Mouse (Mus musculus) testis, adult 2 months (tissue): Measurements from ENCODE around the gene Zfp354a. TPM values are rescaled to one million over a fixed set of nuclear protein-coding genes. Genes with fewer than 3 reads are reported as not detected.
"Not testable (repeated sequence)": the region's sequence is repeated elsewhere in the genome, so short reads cannot be mapped to it uniquely, and the experiment has no call there.

Experiments
- H3K27ac ChIP-seq: fragments of 200-500 bp; 2 replicates; pipeline ENCODE4 v1.5.1; 2012; ENCODE audit warnings: low read depth, low read length; ENCODE audit not compliant: control insufficient read depth, insufficient read depth
- H3K27me3 ChIP-seq: fragments of 200-500 bp; 2 replicates; pipeline ENCODE4 v1.6.1; 2012; ENCODE audit warnings: mild to moderate bottlenecking, low read length, moderate library complexity; ENCODE audit not compliant: control insufficient read depth, insufficient read depth
- H3K36me3 ChIP-seq: fragments of 200-500 bp; 2 replicates; pipeline ENCODE4 v1.6.1; 2012; ENCODE audit warnings: mild to moderate bottlenecking, low read length; ENCODE audit not compliant: control insufficient read depth, insufficient read depth
- H3K4me1 ChIP-seq: fragments of 200-500 bp; 2 replicates; pipeline ENCODE4 v1.6.1; 2012; ENCODE audit warnings: low read length; ENCODE audit not compliant: control insufficient read depth, insufficient read depth
- H3K4me3 ChIP-seq: fragments of 200-500 bp; 2 replicates; pipeline ENCODE4 v1.5.1; 2012; ENCODE audit warnings: low read depth, mild to moderate bottlenecking, low read length, moderate library complexity, mixed read lengths; ENCODE audit not compliant: control insufficient read depth
- CTCF ChIP-seq: fragments of 200-500 bp; IDR thresholded peaks from 2 replicates; pipeline ENCODE4 v1.5.1; 2012; ENCODE audit warnings: low read depth, mild to moderate bottlenecking, inconsistent platforms, low read length, moderate library complexity; ENCODE audit not compliant: control insufficient read depth, insufficient read depth, insufficient replicate concordance
- POLR2A ChIP-seq: fragments of 200-500 bp; IDR thresholded peaks from 2 replicates; pipeline ENCODE4 v1.6.1; 2012; ENCODE audit warnings: low read depth, mild to moderate bottlenecking, inconsistent platforms, low read length, moderate library complexity; ENCODE audit not compliant: control insufficient read depth
- polyA plus RNA-seq: library from polyadenylated mRNA; depleted of rRNA; stranded (reverse); fragments of >200 nt; gene quantifications from 2 replicates; pipeline ENCODE4 v1.2.3, GENCODE M21; 2012; rRNA removed

Gene Zfp354a
- 0.54 and 1.2 TPM in 2 replicates for polyA plus RNA-seq

DNA sequence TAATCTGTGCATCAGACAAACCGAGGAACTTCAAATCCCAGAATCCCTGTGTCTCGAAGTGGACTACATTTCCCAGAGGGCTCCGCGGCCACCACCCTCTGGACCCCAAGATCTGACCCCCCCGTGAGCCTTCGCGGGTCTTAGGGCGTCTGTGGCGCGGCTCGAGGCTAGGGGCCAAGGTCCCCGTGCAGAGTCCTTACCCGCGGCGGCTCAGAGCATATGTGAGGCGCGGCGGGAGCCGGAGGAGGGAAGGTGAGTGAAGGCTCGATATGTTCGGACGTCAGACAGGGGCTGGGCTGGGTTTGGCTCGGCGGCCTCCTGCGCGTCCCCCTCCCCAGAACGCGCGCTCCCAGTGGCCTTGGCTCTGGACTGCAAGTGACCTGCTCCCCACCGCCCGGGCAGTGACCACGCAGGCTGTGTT, at the start of gene Zfp354a:
Gene Zfp354a (plus strand): TSS at position 107 of the 421 bp plus-strand sequence.
- H3K27ac ChIP-seq: peak within 1 kb of the TSS; percentile 66; the same call in 1 of the 2 replicates
- no peak for TF ChIP-seq POLR2A
- TF ChIP-seq CTCF: no peak
- peak within 1 kb of the TSS; percentile 94 for H3K4me3 ChIP-seq
- H3K36me3 ChIP-seq: no peaks in the 10 kb centered on the region
- no peaks in the 10 kb centered on the region for H3K27me3 ChIP-seq
- H3K4me1 ChIP-seq: peaks cover 19% of the 10 kb centered on the region

DNA sequence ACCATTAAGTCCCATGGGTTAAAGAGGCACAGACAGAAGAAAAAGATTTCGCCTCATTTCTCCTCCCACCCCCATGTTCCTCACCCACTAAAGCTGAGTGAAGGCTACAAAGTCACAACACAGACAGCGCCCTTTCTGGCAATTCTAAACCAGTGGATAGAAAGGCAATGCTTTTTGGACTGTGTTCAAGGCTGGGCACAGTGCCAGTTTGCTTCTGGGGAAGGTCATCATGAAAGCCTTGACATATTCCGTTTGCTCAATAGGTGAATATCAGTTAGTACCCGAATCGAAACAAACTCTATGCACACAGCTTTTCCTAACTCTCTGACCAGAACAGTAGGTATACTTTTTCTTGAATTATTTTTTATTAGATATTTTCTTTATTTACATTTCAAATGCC, 47.2 kb upstream of the Zfp354a start:
- Histone ChIP-seq H3K4me1 (no peaks in the 10 kb centered on the region), H3K27me3 (no peaks in the 10 kb centered on the region), H3K36me3 (no peaks in the 10 kb centered on the region), H3K4me3 (no peak overlapping the region), H3K27ac (no peak overlapping the region)
- no peak for TF ChIP-seq POLR2A
- no peak for TF ChIP-seq CTCF

- Histone ChIP-seq H3K27ac (no peak within 1 kb of the TSS), H3K4me3 (no peak within 1 kb of the TSS)
Measured at GRCm38 (mm10) chr11:51013936-51014335, 45.1 kb upstream of the Zfp354a start, which contains the start of gene Olfr54. Gene Olfr54, plus strand, starts transcription at chr11:51014236.

GRCm38 (mm10) chr11:51016341-51016740, 42.7 kb upstream of the Zfp354a start:
- Histone ChIP-seq H3K36me3 (no peaks in the 10 kb centered on the region), H3K4me1 (no peaks in the 10 kb centered on the region), H3K27ac (no peak overlapping the region), H3K27me3 (no peaks in the 10 kb centered on the region), H3K4me3 (no peak overlapping the region)
- TF ChIP-seq CTCF: no peak
- no peak for TF ChIP-seq POLR2A

More at GRCm38 (mm10) chr11:51013936-51014335, 45.1 kb upstream of the Zfp354a start, which contains the start of gene Olfr54:
- no peaks in the 10 kb centered on the region for H3K36me3 ChIP-seq
- TF ChIP-seq POLR2A: no peak
- no peak for TF ChIP-seq CTCF
- no peaks in the 10 kb centered on the region for H3K4me1 ChIP-seq
- H3K27me3 ChIP-seq: no peaks in the 10 kb centered on the region

- not testable (repeated sequence) for H3K27ac ChIP-seq, H3K4me1 ChIP-seq, H3K36me3 ChIP-seq, H3K27me3 ChIP-seq, H3K4me3 ChIP-seq
Measured at GRCm38 (mm10) chr11:51026811-51027210, 32.2 kb upstream of the Zfp354a start.

GRCm38 (mm10) chr11:51029381-51029780, 29.7 kb upstream of the Zfp354a start:
- not testable (repeated sequence) for H3K27ac ChIP-seq

DNA sequence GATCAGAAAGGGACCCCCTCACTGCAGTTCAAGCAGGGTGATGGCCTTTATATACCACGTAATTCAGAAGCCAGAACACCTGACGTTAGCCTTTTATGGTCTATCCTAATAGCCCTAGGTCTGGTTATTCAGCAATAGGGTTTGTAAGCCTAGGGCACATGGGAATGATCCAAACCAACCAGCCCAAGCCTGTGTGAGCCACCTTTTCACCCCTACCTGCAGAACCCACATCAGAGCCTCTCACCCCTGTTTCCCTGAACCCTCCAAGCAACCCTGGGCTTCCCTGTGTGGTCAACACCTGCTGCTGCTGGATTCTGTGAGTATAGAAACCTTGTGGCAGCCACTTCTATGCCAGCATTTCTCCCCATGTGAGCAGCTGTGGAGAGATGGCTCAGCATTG, 28.8 kb upstream of the Zfp354a start:
- Histone ChIP-seq H3K27me3 (no peaks in the 10 kb centered on the region), H3K4me1 (no peaks in the 10 kb centered on the region), H3K27ac (no peak overlapping the region), H3K36me3 (no peaks in the 10 kb centered on the region), H3K4me3 (no peak overlapping the region)
- TF ChIP-seq CTCF (no peak), POLR2A (no peak)

More at GRCm38 (mm10) chr11:51029381-51029780, 29.7 kb upstream of the Zfp354a start:
- H3K4me3 ChIP-seq, H3K4me1 ChIP-seq, H3K36me3 ChIP-seq, H3K27me3 ChIP-seq: not testable (repeated sequence)

GRCm38 (mm10) chr11:51032851-51033250, 26.2 kb upstream of the Zfp354a start:
- Histone ChIP-seq H3K27me3 (no peaks in the 10 kb centered on the region), H3K27ac (no peak overlapping the region), H3K4me3 (no peak overlapping the region), H3K36me3 (no peaks in the 10 kb centered on the region), H3K4me1 (no peaks in the 10 kb centered on the region)
- no peak; the same call in 1 of the 2 replicates for TF ChIP-seq CTCF
- TF ChIP-seq POLR2A: no peak

DNA sequence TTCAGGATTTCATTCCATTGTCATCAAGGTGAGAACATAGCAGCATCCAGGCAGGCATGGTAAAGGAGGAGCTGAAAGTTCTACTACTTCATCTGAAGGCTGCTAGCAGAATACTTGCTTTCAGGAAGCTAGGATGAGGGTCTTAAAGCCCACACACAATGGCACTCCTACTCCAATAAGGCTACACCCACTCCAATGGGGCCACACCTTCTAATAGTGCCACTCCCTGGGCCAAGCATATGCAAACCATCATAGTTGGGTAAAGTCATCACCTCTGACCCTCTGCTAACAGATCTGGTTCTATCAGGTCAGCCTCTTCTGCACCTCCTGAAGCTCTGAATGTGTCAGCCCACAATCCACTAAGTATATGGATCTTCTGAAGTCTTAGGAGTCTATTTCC, 24.9 kb upstream of the Zfp354a start:
- not testable (repeated sequence) for H3K4me3 ChIP-seq, H3K4me1 ChIP-seq, H3K27me3 ChIP-seq, H3K36me3 ChIP-seq, H3K27ac ChIP-seq
